Mouse (Mus musculus) lung, adult 2 months (tissue): ENCODE data around the gene Rtkn2. TPM values are rescaled to one million over a fixed set of nuclear protein-coding genes. Genes with fewer than 3 reads are reported as not detected.
A peak's percentile ranks its signal among the peaks of the same experiment; 100 is the strongest.

ENCODE experiments used
- DNase-seq: peaks from one replicate; pipeline ENCODE4 v3.0.0; 2022
- H3K4me1 ChIP-seq: fragments of 200-500 bp; 2 replicates; pipeline ENCODE4 v1.6.1; 2011; ENCODE audit warnings: low read length; ENCODE audit not compliant: control insufficient read depth, insufficient read depth
- H3K4me3 ChIP-seq: fragments of 200-500 bp; replicated peaks from 2 replicates; pipeline ENCODE3; 2011; ENCODE audit warnings: low read depth, mild to moderate bottlenecking, control low read depth, low read length; ENCODE audit errors: extremely low read depth
- CTCF ChIP-seq: fragments of 200-500 bp; IDR thresholded peaks from 2 replicates; pipeline ENCODE4 v1.5.1; 2011; ENCODE audit warnings: mild to moderate bottlenecking, low read length, control low read depth; ENCODE audit not compliant: insufficient read depth
- POLR2A ChIP-seq: fragments of 200-500 bp; IDR thresholded peaks from 2 replicates; pipeline ENCODE4 v1.6.1; 2011; ENCODE audit warnings: low read depth, mild to moderate bottlenecking, control low read depth, low read length, borderline replicate concordance; ENCODE audit errors: extremely low read depth
- WGBS: fragments of 180-500 bp; shearing (Covaris S2); methylation state at CpG from one replicate; pipeline ENCODE4 v1.1.7; 2018; 5-methylcytosine and 5-hydroxymethylcytosine counted together
- polyA plus RNA-seq: library from polyadenylated mRNA; depleted of rRNA; stranded (reverse); fragments of >200 nt; gene quantifications from 2 replicates; pipeline ENCODE4 v1.2.3, GENCODE M21; 2012

The Rtkn2 gene
- polyA plus RNA-seq, 1 experiment: 56.1 TPM

DNA sequence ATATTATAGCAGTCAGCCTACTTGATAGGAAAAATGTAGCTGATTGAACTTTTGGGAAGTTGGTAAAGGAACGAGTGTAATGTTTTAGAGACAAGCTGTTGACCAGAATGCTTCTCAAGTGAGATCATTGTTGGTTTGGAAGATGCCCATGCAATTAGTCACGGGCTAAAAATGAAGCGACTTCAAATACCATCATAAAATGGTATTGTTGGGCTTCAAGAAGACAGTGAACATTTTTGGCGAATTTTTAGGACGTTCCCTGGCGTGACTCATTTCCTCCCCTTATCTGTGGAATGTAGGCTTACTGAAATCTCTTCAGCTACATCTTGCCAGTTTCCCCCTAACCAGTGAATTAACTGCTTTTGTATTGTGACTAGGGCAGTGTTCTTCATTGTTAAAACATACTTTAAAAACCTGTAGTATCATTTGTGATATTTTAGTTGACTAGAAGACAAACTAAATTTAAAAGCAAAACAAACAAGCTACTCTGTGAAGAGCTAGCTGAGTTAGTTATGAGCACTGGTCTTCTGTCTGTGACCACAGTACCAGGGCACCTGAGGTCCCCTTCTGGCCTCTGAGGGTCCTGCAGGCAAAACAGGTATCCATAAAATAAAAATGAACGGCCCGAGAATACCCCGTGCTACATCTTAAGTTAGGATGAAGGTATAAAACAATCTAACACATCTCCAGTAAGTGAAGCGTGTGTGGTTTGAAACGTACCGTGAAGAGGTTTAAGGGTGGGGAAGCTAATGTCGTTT, 29.0 kb downstream of the Rtkn2 start:
- WGBS: 56% methylated on average over 13 of the region's 13 CpGs
- H3K4me3 ChIP-seq: no peak overlapping the region
- no peak for DNase-seq
- no peaks in the 10 kb centered on the region for H3K4me1 ChIP-seq
- no peak for TF ChIP-seq POLR2A
- 0 out of 2 replicates have a peak, but pooled peaks have one; percentile 17 for TF ChIP-seq CTCF

GRCm38 (mm10) chr10:68009301-68009700, 29.9 kb downstream of the Rtkn2 start:
- TF ChIP-seq CTCF (no peak), POLR2A (no peak)
- 86% methylated on average over 9 of the region's 9 CpGs for WGBS
- no peak overlapping the region for H3K4me3 ChIP-seq
- H3K4me1 ChIP-seq: no peaks in the 10 kb centered on the region
- DNase-seq: no peak

- Histone ChIP-seq H3K4me3 (no peak overlapping the region), H3K4me1 (no peaks in the 10 kb centered on the region)
- 88% methylated on average over 7 of the region's 7 CpGs for WGBS
- TF ChIP-seq CTCF: no peak
- no peak for TF ChIP-seq POLR2A
- no peak for DNase-seq
These were observed 30.5 kb downstream of the Rtkn2 start for GRCm38 (mm10) chr10:68009867-68010266.

DNA sequence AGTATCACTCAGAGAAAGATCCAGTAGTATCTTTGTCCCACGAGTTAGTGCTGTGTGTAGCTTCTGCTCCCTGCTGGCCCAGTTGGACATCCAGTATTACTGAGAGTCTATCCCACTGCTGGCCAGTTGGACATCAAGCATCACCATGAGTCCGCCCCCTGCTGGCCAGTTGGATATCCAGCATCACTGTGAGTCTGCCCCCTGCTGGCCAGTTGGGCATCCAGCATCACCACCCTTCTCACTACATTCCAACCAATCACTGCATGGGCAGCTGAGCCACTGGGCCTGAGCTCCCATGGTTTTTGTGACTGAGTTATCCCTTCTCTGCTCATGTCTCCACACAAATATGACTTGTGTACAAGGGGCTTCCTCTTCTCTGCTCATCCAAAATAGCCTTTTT, 33.8 kb downstream of the Rtkn2 start:
- peak; percentile 83 for TF ChIP-seq CTCF
- TF ChIP-seq POLR2A: no peak
- Histone ChIP-seq H3K4me3 (no peak overlapping the region), H3K4me1 (no peaks in the 10 kb centered on the region)
- DNase-seq: no peak
- WGBS: 79% methylated on average over 2 of the region's 2 CpGs

DNA sequence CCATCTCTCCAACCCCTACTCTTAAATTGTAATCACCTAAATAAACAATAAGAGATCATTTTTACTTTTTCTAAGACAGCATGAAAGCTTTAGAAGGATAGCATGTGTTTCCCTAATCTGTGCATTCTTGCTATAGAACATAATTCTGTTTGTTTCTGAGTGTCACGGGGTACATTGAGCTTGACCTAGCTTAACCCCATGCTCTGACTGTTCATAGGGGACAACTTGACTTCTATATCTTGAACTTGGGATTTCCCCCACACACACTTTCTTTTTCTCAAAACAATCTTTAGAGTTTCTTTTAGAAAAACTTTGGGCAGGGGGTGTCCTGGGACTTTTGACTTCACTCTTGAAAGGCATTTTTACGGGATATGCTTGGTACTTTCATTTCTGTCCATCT, 41.4 kb downstream of the Rtkn2 start:
- H3K4me3 ChIP-seq: no peak overlapping the region
- DNase-seq: no peak
- WGBS: 86% methylated on average over 2 of the region's 2 CpGs
- TF ChIP-seq CTCF: no peak
- TF ChIP-seq POLR2A: no peak
- H3K4me1 ChIP-seq: no peaks in the 10 kb centered on the region

- Histone ChIP-seq H3K4me1 (no peaks in the 10 kb centered on the region), H3K4me3 (no peak overlapping the region)
- WGBS: 78% methylated on average over 3 of the region's 3 CpGs
- TF ChIP-seq POLR2A: no peak
- no peak for TF ChIP-seq CTCF
- DNase-seq: no peak
These were observed 46.3 kb downstream of the Rtkn2 start for GRCm38 (mm10) chr10:68025660-68026059.

DNA sequence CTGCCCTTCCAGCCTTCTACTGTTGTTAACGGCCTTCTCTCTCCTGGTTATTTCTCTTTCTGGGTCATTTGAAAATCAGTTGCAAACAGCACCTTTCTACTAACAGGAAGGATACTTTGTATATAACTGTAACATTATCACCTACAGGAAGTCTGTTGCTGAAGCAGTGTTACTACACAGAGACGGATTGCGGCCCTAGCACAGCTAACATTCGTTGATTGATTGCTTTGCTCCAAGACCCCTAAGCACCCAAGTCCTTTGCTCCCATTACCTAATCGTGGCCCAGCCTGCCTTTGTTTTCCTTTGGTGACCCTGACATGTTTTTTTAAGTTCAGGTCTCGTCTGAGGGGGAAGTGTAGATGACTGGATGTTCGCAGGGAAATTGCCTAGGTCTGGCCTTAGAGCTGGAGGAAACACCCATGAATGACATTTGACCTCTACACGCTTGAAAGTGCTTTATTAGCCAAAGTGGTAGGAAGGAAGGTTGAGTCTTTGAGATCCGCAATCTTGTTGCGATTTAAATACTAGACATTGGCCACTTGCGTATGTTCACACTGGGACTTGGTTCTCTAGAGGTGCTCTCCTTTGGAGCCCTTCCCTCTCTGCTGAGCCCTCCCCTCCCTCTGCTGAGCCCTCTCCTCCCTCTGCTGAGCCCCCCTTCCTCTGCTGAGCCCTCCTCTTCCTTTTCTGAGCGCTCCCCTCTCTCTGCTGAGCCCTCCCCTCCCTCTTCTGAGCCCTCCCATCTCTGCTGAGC, 49.1 kb downstream of the Rtkn2 start:
- TF ChIP-seq CTCF: no peak
- no peak for TF ChIP-seq POLR2A
- no peak for DNase-seq
- 73% methylated on average over 12 of the region's 12 CpGs for WGBS
- H3K4me1 ChIP-seq: no peaks in the 10 kb centered on the region
- H3K4me3 ChIP-seq: no peak overlapping the region

DNA sequence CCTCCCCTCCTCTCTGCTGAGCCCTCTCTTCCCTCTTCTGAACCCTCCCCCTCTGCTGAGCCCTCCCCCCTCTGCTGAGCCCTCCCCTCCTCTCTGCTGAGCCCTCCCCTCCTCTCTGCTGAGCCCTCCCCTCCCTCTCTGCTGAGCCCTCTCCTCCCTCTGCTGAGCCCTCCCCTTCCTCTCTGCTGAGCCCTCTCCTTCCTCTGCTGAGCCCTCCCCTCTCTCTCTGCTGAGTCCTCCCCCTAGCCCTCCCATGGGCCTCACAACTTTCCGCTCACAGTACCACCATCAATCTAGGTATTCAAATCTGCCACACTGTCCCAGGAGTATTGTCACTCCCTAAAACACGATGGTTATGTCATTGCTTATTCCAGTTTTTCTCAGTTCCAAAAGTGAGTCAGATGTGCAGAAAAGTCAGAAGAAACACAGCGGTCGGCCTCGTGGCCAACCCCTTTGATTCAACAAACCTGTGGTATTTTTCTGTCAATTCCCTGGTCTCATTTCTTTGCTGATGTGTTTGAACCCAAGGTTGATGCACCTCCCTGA, 49.8 kb downstream of the Rtkn2 start:
- WGBS: 83% methylated on average over 5 of the region's 5 CpGs
- H3K4me1 ChIP-seq: no peaks in the 10 kb centered on the region
- H3K4me3 ChIP-seq: no peak overlapping the region
- DNase-seq: no peak
- TF ChIP-seq CTCF (no peak), POLR2A (no peak)

DNA sequence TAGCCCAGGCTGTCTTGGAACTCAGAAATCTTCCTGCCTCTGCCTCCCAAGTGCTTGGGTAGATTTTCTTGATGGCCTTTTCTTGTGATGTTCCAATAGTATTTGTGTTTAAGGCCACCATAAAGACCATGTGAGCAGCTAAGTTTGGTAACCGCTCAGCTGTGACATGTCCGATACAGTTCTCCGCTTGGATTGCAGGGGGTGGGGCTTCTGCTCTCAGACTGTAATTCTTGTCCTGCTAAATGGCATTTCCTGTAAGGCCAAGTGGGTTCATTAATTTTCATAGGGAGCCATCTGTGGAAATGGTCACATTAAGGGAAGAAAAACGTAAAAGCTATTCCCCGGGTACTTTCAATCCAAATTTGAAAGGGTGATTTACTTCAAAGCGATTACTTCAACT, 50.7 kb downstream of the Rtkn2 start:
- no peaks in the 10 kb centered on the region for H3K4me1 ChIP-seq
- TF ChIP-seq POLR2A: no peak
- no peak for TF ChIP-seq CTCF
- DNase-seq: no peak
- WGBS: 84% methylated on average over 6 of the region's 6 CpGs
- H3K4me3 ChIP-seq: no peak overlapping the region
